Mouse (Mus musculus) hindbrain, embryonic 10.5 days (tissue): ENCODE measurements around the gene Kcnma1. TPM values are rescaled to one million over a fixed set of nuclear protein-coding genes. Genes with fewer than 3 reads are reported as not detected.

Source experiments
- DNase-seq: peaks from one replicate; pipeline ENCODE4 v3.0.0-alpha.2; 2017; ENCODE audit warnings: low spot score
- H3K27ac ChIP-seq: fragments of 300-500 bp; sonication (generic); 2 replicates; pipeline ENCODE4 v1.5.1; 2016; ENCODE audit warnings: mild to moderate bottlenecking, moderate library complexity
- H3K27me3 ChIP-seq: fragments of 300-500 bp; sonication (generic); 2 replicates; pipeline ENCODE4 v1.6.1; 2016; ENCODE audit warnings: mild to moderate bottlenecking; ENCODE audit not compliant: poor library complexity, insufficient read depth, severe bottlenecking
- H3K36me3 ChIP-seq: fragments of 300-500 bp; sonication (generic); 2 replicates; pipeline ENCODE4 v1.6.1; 2016; ENCODE audit warnings: mild to moderate bottlenecking, moderate library complexity
- H3K4me1 ChIP-seq: fragments of 300-500 bp; sonication (generic); replicated peaks from 2 replicates; pipeline ENCODE4 v1.6.1; 2016; ENCODE audit warnings: mild to moderate bottlenecking
- H3K4me3 ChIP-seq: fragments of 300-500 bp; sonication (generic); 2 replicates; pipeline ENCODE4 v1.5.1; 2016; ENCODE audit warnings: mild to moderate bottlenecking, moderate library complexity
- H3K9me3 ChIP-seq: fragments of 300-500 bp; sonication (generic); 2 replicates; pipeline ENCODE4 v1.6.1; 2016; ENCODE audit warnings: mild to moderate bottlenecking, moderate library complexity
- WGBS: fragments of 180-500 bp; shearing (Covaris S2); methylation state at CpG from one replicate; pipeline ENCODE4 v1.1.7; 2016; 5-methylcytosine and 5-hydroxymethylcytosine counted together
- polyA plus RNA-seq: library from polyadenylated mRNA; unstranded; fragments of >200 nt; fragmentation: Nextera tagmentation; extraction: Ambion mirVana; gene quantifications from 2 replicates; pipeline ENCODE4 v1.2.1, GENCODE M21; 2016

Gene Kcnma1
- polyA plus RNA-seq, 1 experiment from 2014 or later = 1.1 TPM

- H3K27ac ChIP-seq = no peak overlapping the region
- H3K4me3 ChIP-seq = no peak overlapping the region
- H3K27me3 ChIP-seq = no peaks in the 10 kb centered on the region
- no peak for DNase-seq
- no peaks in the 10 kb centered on the region for H3K36me3 ChIP-seq
- 71% methylated on average over 6 of the region's 6 CpGs for WGBS
- no peaks in the 10 kb centered on the region for H3K9me3 ChIP-seq
- H3K4me1 ChIP-seq = 0 out of 2 replicates have a peak, but pooled peaks cover 3% of the 10 kb centered on the region
Measured at GRCm38 (mm10) chr14:23885539-23885938, 128.8 kb downstream of the Kcnma1 start.

- DNase-seq = no peak
- Histone ChIP-seq H3K9me3 (no peaks in the 10 kb centered on the region), H3K27me3 (no peaks in the 10 kb centered on the region), H3K4me1 (0 out of 2 replicates have a peak, but pooled peaks cover 3% of the 10 kb centered on the region), H3K36me3 (no peaks in the 10 kb centered on the region), H3K27ac (no peak overlapping the region), H3K4me3 (no peak overlapping the region)
- WGBS = 85% methylated on average over 4 of the region's 4 CpGs
Measured at GRCm38 (mm10) chr14:23885071-23885470, 129.2 kb downstream of the Kcnma1 start.

GRCm38 (mm10) chr14:23882001-23882400, 132.3 kb downstream of the Kcnma1 start:
- 62% methylated on average over 1 of the region's 1 CpGs for WGBS
- Histone ChIP-seq H3K4me3 (no peak overlapping the region), H3K4me1 (0 out of 2 replicates have a peak, but pooled peaks cover 3% of the 10 kb centered on the region), H3K9me3 (no peaks in the 10 kb centered on the region), H3K27ac (no peak overlapping the region), H3K27me3 (no peaks in the 10 kb centered on the region), H3K36me3 (no peaks in the 10 kb centered on the region)
- DNase-seq = no peak

- Histone ChIP-seq H3K36me3 (no peaks in the 10 kb centered on the region), H3K27me3 (no peaks in the 10 kb centered on the region), H3K4me3 (no peak overlapping the region), H3K27ac (no peak overlapping the region), H3K4me1 (no peaks in the 10 kb centered on the region), H3K9me3 (no peaks in the 10 kb centered on the region)
- DNase-seq = no peak
- WGBS = 85% methylated on average over 3 of the region's 3 CpGs
Measured at GRCm38 (mm10) chr14:23879331-23879730, 135.0 kb downstream of the Kcnma1 start.

GRCm38 (mm10) chr14:23877561-23877960, 136.7 kb downstream of the Kcnma1 start:
- Histone ChIP-seq H3K27ac (no peak overlapping the region), H3K4me3 (no peak overlapping the region)
- WGBS = 93% methylated on average over 5 of the region's 5 CpGs

GRCm38 (mm10) chr14:23874545-23874944, 139.7 kb downstream of the Kcnma1 start:
- no peak overlapping the region for H3K27ac ChIP-seq
- no peak for DNase-seq
- no peaks in the 10 kb centered on the region for H3K27me3 ChIP-seq
- no peak overlapping the region for H3K4me3 ChIP-seq
- no peaks in the 10 kb centered on the region for H3K36me3 ChIP-seq
- no peaks in the 10 kb centered on the region for H3K9me3 ChIP-seq
- 90% methylated on average over 2 of the region's 2 CpGs for WGBS
- no peaks in the 10 kb centered on the region for H3K4me1 ChIP-seq

More at GRCm38 (mm10) chr14:23877561-23877960, 136.7 kb downstream of the Kcnma1 start:
- Histone ChIP-seq H3K9me3 (no peaks in the 10 kb centered on the region), H3K4me1 (no peaks in the 10 kb centered on the region), H3K36me3 (no peaks in the 10 kb centered on the region), H3K27me3 (no peaks in the 10 kb centered on the region)
- DNase-seq = no peak

GRCm38 (mm10) chr14:23857034-23857433, 157.3 kb downstream of the Kcnma1 start:
- H3K9me3 ChIP-seq = no peaks in the 10 kb centered on the region
- no peaks in the 10 kb centered on the region for H3K27me3 ChIP-seq
- H3K36me3 ChIP-seq = no peaks in the 10 kb centered on the region
- H3K4me3 ChIP-seq = no peak overlapping the region
- 91% methylated on average over 4 of the region's 4 CpGs for WGBS
- no peak overlapping the region for H3K27ac ChIP-seq
- no peak for DNase-seq
- no peaks in the 10 kb centered on the region for H3K4me1 ChIP-seq

- Histone ChIP-seq H3K4me1 (no peaks in the 10 kb centered on the region), H3K27me3 (no peaks in the 10 kb centered on the region), H3K36me3 (no peaks in the 10 kb centered on the region), H3K4me3 (no peak overlapping the region), H3K27ac (no peak overlapping the region), H3K9me3 (no peaks in the 10 kb centered on the region)
- WGBS = 79% methylated on average over 2 of the region's 2 CpGs
- DNase-seq = no peak
Measured at GRCm38 (mm10) chr14:23854946-23855345, 159.3 kb downstream of the Kcnma1 start.

GRCm38 (mm10) chr14:23848529-23849141, 165.7 kb downstream of the Kcnma1 start:
- H3K4me3 ChIP-seq = no peak overlapping the region
- H3K27me3 ChIP-seq = no peaks in the 10 kb centered on the region
- H3K36me3 ChIP-seq = no peaks in the 10 kb centered on the region
- no peak for DNase-seq
- H3K9me3 ChIP-seq = no peaks in the 10 kb centered on the region
- 38% methylated on average over 6 of the region's 6 CpGs for WGBS
- H3K27ac ChIP-seq = peak overlapping the region; percentile 45; the same call in 1 of the 2 replicates
- H3K4me1 ChIP-seq = peaks cover 15% of the 10 kb centered on the region

- no peaks in the 10 kb centered on the region for H3K9me3 ChIP-seq
- no peaks in the 10 kb centered on the region for H3K36me3 ChIP-seq
- H3K4me1 ChIP-seq = peaks cover 15% of the 10 kb centered on the region
- H3K27me3 ChIP-seq = no peaks in the 10 kb centered on the region
- no peak for DNase-seq
- no peak overlapping the region for H3K4me3 ChIP-seq
- H3K27ac ChIP-seq = no peak overlapping the region
- WGBS = 90% methylated on average over 4 of the region's 4 CpGs
Measured at GRCm38 (mm10) chr14:23846706-23847105, 167.6 kb downstream of the Kcnma1 start.

- Histone ChIP-seq H3K36me3 (no peaks in the 10 kb centered on the region), H3K4me3 (no peak overlapping the region), H3K27ac (no peak overlapping the region), H3K27me3 (no peaks in the 10 kb centered on the region), H3K4me1 (no peaks in the 10 kb centered on the region), H3K9me3 (no peaks in the 10 kb centered on the region)
- WGBS = 78% methylated on average over 3 of the region's 3 CpGs
- DNase-seq = no peak
Measured at GRCm38 (mm10) chr14:23842025-23842424, 172.3 kb downstream of the Kcnma1 start.

GRCm38 (mm10) chr14:23839613-23840012, 174.7 kb downstream of the Kcnma1 start:
- no peak overlapping the region for H3K4me3 ChIP-seq
- H3K36me3 ChIP-seq = no peaks in the 10 kb centered on the region
- H3K27ac ChIP-seq = no peak overlapping the region
- no peaks in the 10 kb centered on the region for H3K9me3 ChIP-seq
- DNase-seq = no peak
- 74% methylated on average over 5 of the region's 5 CpGs for WGBS
- H3K4me1 ChIP-seq = peaks cover 17% of the 10 kb centered on the region
- no peaks in the 10 kb centered on the region for H3K27me3 ChIP-seq

- 0 out of 2 replicates have a peak overlapping the region, but pooled peaks have one; percentile 18 for H3K27ac ChIP-seq
- H3K36me3 ChIP-seq = no peaks in the 10 kb centered on the region
- no peaks in the 10 kb centered on the region for H3K27me3 ChIP-seq
- H3K4me3 ChIP-seq = no peak overlapping the region
- H3K9me3 ChIP-seq = no peaks in the 10 kb centered on the region
- H3K4me1 ChIP-seq = peaks cover 28% of the 10 kb centered on the region
- peak; percentile 36 for DNase-seq
- WGBS = 25% methylated on average over 10 of the region's 10 CpGs
Measured at GRCm38 (mm10) chr14:23835387-23836111, 178.7 kb downstream of the Kcnma1 start.
